Mouse (Mus musculus): ENCODE data around the gene Nr2e1. TPM values are rescaled to one million over a fixed set of nuclear protein-coding genes. Genes with fewer than 3 reads are reported as not detected.

The Nr2e1 gene
- polyA plus RNA-seq (2012; rRNA removed): 0.18 and 0.51 TPM in 2 replicates

DNA sequence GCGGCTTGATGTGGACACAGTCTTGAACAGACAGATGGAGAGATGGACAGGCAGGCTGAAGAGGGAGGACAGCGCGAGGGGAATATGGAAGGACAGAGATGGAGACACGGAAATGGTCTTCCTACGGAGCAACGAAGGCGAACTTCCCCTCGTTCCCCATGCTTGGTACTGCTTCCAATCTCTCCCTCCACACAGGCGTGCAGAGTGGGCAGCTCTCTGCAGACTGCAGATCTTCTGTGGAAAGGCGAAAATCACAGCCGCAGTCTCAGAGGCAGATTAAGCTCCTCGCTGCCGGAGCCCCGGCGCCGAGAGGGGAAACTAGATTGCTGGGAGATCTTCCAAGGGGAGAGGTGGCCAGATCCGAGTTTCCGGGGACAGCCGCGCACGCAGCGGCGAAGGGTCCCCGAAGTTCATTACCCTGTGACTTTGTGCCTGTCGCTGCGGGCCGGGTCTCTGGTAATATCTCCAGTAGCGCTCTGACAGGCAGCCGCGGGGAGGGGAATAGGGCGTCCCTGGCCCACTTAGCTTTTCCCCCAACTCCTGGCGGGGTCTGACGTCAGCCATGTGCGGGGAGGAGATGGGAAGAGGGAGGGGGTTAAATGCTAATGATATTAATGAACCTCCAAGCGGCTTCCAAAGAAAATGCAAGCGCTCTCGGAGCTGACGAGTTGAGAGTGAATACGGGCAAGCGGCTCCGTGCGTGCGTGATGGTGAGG is at the start of gene Nr2e1, which contains the start of gene Ostm1:
TSS of gene Nr2e1 (minus strand) at position 476 of the 716 bp plus-strand sequence.
TSS of gene Ostm1 (plus strand) at position 666 of the 716 bp plus-strand sequence.
- Histone ChIP-seq H3K4me1 (ENCODE audit: control insufficient read depth, insufficient read depth, low read length) (peaks cover 27% of the 10 kb centered on the region), H3K27me3 (ENCODE audit: control insufficient read depth, insufficient read depth, low read length) (peaks cover 19% of the 10 kb centered on the region), H3K36me3 (ENCODE audit: control insufficient read depth, insufficient read depth, low read length) (no peaks in the 10 kb centered on the region), H3K4me3 (ENCODE audit: control insufficient read depth, low read depth, low read length) (no peak within 1 kb of the TSS; the same call in 1 of the 2 replicates), H3K27ac (ENCODE audit: control insufficient read depth, insufficient read depth, low read depth, low read length) (no peak within 1 kb of the TSS)
- no peak for TF ChIP-seq CTCF (IDR thresholded peaks at IDR 0.05; ENCODE audit: control insufficient read depth, insufficient read depth, insufficient replicate concordance, low read depth, low read length)
- no peak for TF ChIP-seq POLR2A (IDR thresholded peaks at IDR 0.05; ENCODE audit: control insufficient read depth, low read depth, low read length)

DNA sequence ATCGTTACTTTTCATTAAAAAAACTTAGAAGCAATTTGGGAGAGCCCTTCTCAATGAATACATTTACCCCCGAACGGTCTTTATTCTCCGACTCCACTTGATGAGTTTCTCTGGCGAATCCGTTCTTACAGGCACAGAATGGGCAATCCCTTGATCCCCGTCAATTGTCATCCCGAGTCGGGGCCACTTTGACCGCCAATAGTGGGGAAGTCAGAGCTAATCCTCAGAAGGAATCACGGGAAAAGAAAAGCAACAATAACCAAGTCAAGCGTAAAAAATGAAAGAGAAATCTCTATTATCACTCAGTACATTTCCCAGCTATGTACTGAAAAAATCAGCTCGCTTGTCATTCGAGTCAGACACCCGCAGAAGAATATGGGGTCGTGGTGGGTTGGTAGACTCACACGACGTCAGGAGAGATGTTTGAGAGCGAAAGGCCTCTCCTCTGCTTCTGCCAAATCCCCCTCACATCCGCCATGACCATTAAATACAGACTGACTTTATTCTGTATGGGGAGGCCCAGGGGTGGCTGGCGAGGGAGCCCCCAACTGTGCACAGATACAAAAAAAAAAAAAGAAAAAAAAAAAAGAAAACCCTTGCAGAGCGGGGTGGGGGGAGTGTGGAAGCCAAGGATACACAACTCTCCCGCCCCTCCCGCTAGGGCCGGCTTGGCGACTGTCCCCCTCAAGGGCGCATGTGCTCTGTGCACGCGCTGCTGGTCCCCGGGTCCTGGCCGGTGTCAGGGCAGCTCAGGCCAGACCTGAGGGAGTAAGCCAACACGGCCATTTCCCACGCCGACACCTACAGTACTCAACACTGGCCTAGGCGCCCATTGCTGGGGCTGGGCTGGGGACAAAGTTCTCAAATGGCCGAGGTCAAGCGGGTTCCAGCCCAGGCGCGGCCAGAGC is 49.3 kb upstream of the Nr2e1 start:
- Histone ChIP-seq H3K27ac (ENCODE audit: control insufficient read depth, insufficient read depth, low read depth, low read length) (no peak overlapping the region), H3K27me3 (ENCODE audit: control insufficient read depth, insufficient read depth, low read length) (peaks cover 14% of the 10 kb centered on the region), H3K4me1 (ENCODE audit: control insufficient read depth, insufficient read depth, low read length) (peaks cover 17% of the 10 kb centered on the region), H3K36me3 (ENCODE audit: control insufficient read depth, insufficient read depth, low read length) (no peaks in the 10 kb centered on the region), H3K4me3 (ENCODE audit: control insufficient read depth, low read depth, low read length) (peak overlapping the region; percentile 20; the same call in 1 of the 2 replicates)
- no peak for TF ChIP-seq CTCF (IDR thresholded peaks at IDR 0.05; ENCODE audit: control insufficient read depth, insufficient read depth, insufficient replicate concordance, low read depth, low read length)
- TF ChIP-seq POLR2A (IDR thresholded peaks at IDR 0.05; ENCODE audit: control insufficient read depth, low read depth, low read length): no peak

DNA sequence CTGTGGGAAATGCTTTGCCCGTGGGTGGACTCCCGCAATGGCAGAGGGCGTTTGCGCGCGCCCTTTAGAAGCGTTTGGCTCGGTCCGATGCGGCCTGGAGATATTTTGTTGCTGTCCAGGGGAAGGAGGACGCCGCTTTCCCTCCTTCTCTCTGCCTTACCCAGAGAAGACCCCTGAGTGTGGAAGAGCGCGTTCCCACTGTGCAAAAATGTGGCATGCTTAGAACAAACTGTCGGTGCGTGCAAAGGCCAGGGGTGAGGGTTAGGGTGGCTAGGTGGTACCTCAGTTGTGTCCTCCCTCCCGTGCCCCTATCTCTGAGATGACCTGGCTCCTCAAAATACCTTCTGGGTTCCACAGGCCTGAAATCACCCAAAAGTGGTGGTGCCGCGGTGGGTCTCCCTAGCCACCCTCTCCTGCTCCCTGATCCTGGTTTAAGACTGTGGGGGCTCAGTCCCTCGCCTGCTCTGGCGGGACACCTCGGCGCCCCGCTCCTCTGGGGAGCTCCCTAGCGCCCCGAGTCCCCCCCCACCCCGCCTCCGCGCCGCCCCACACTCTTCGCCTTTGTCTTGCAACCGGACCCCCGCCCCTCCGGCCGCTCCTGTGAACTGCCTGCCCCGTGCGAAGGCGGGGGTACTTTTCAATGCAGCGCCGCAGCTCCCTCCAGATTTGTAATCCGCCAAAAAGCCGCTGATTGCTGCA is 48.5 kb upstream of the Nr2e1 start:
- H3K36me3 ChIP-seq (ENCODE audit: control insufficient read depth, insufficient read depth, low read length): no peaks in the 10 kb centered on the region
- no peak overlapping the region for H3K27ac ChIP-seq (ENCODE audit: control insufficient read depth, insufficient read depth, low read depth, low read length)
- H3K4me3 ChIP-seq (ENCODE audit: control insufficient read depth, low read depth, low read length): no peak overlapping the region
- TF ChIP-seq POLR2A (IDR thresholded peaks at IDR 0.05; ENCODE audit: control insufficient read depth, low read depth, low read length): no peak
- peaks cover 16% of the 10 kb centered on the region for H3K4me1 ChIP-seq (ENCODE audit: control insufficient read depth, insufficient read depth, low read length)
- H3K27me3 ChIP-seq (ENCODE audit: control insufficient read depth, insufficient read depth, low read length): peaks cover 14% of the 10 kb centered on the region

DNA sequence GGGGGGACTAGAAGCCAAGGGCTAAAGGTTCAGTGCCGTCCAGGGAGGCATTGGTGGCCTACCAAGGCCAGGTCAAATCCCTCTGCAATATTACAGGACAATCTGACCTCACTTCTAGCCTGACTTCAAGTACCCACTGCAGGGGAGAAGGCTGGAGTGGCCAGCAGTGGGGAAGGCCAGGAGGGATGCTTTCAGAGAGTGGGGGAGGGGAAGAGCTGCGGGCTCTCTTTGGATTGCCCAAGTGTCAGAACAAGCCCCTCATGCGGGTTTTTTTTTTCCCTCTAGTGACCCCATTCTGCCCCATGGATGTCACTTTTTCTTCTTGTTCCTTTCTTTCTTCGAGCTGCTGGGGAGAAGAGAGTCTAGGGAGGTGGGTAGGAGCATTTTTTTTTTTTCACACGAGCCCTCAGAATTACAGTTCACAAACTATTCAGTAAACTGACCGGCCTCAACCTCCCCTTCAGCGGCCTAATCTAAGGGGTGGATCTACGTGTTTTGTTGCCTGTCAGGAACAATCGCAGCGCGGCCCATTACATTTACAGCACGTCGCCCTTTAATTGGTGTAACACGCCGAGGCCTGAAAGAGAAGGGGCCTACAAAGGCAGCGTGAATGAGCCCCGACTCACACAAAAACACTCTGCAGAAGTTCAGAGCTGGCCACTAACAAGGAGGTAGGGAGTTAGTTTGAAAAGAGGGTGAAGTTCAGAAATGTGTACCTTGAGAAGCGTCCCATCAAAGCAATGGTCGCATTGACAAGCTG is 47.3 kb upstream of the Nr2e1 start:
- Histone ChIP-seq H3K4me3 (ENCODE audit: control insufficient read depth, low read depth, low read length) (no peak overlapping the region), H3K4me1 (ENCODE audit: control insufficient read depth, insufficient read depth, low read length) (peaks cover 11% of the 10 kb centered on the region), H3K27me3 (ENCODE audit: control insufficient read depth, insufficient read depth, low read length) (peaks cover 14% of the 10 kb centered on the region), H3K27ac (ENCODE audit: control insufficient read depth, insufficient read depth, low read depth, low read length) (no peak overlapping the region), H3K36me3 (ENCODE audit: control insufficient read depth, insufficient read depth, low read length) (no peaks in the 10 kb centered on the region)
- no peak for TF ChIP-seq CTCF (IDR thresholded peaks at IDR 0.05; ENCODE audit: control insufficient read depth, insufficient read depth, insufficient replicate concordance, low read depth, low read length)
- no peak for TF ChIP-seq POLR2A (IDR thresholded peaks at IDR 0.05; ENCODE audit: control insufficient read depth, low read depth, low read length)

DNA sequence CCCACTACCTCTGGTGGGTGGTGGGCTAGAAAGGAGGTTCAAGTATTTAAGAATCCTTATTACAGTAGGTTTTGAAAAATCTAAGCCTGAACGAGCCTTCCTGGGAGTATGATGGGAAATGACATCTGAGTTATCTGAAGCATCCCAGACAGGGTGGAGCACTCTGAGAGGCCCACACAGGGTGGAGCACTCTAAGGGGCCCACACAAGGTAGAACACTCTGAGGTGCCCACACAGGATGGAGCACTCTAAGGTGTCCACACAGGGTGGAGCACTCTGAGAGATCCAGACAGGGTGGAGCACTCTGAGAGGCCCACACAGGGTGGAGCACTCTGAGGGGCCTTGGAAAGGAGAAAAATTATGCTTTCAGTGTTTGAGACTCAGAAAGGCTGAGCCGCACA is 42.5 kb upstream of the Nr2e1 start:
- no peak overlapping the region for H3K4me3 ChIP-seq (ENCODE audit: control insufficient read depth, low read depth, low read length)
- H3K27ac ChIP-seq (ENCODE audit: control insufficient read depth, insufficient read depth, low read depth, low read length): no peak overlapping the region
- H3K27me3 ChIP-seq (ENCODE audit: control insufficient read depth, insufficient read depth, low read length): no peaks in the 10 kb centered on the region
- H3K4me1 ChIP-seq (ENCODE audit: control insufficient read depth, insufficient read depth, low read length): no peaks in the 10 kb centered on the region
- TF ChIP-seq POLR2A (IDR thresholded peaks at IDR 0.05; ENCODE audit: control insufficient read depth, low read depth, low read length): no peak
- no peak for TF ChIP-seq CTCF (IDR thresholded peaks at IDR 0.05; ENCODE audit: control insufficient read depth, insufficient read depth, insufficient replicate concordance, low read depth, low read length)
- H3K36me3 ChIP-seq (ENCODE audit: control insufficient read depth, insufficient read depth, low read length): no peaks in the 10 kb centered on the region

DNA sequence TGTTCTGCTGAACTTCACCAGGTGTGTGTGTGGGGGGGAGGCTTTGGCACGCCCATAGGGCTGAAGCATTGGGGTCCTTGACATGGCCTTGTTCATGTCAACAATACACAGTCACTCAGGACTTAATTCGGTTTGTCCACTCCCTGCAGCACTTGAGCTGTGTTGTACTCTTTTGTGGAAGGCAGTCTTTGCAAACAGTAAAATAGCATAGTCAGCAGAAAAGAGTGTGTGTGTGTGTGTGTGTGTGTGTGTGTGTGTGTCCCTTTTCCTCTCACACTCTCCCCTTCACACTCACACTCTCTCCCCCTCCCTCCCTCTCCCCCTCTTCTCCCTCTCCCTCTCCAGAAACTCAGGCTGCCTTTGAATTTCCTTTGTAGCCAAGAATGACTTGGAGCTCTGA is 34.9 kb upstream of the Nr2e1 start:
- Histone ChIP-seq H3K27ac (ENCODE audit: control insufficient read depth, insufficient read depth, low read depth, low read length) (no peak overlapping the region), H3K27me3 (ENCODE audit: control insufficient read depth, insufficient read depth, low read length) (peaks cover 4% of the 10 kb centered on the region), H3K4me1 (ENCODE audit: control insufficient read depth, insufficient read depth, low read length) (peaks cover 4% of the 10 kb centered on the region), H3K36me3 (ENCODE audit: control insufficient read depth, insufficient read depth, low read length) (no peaks in the 10 kb centered on the region), H3K4me3 (ENCODE audit: control insufficient read depth, low read depth, low read length) (no peak overlapping the region)
- TF ChIP-seq POLR2A (IDR thresholded peaks at IDR 0.05; ENCODE audit: control insufficient read depth, low read depth, low read length) (no peak), CTCF (IDR thresholded peaks at IDR 0.05; ENCODE audit: control insufficient read depth, insufficient read depth, insufficient replicate concordance, low read depth, low read length) (no peak)

Data from testis, adult 2 months (tissue).